Comparison of ENCODE assay signal across 21 mouse cellular contexts in the genomic region with DNA sequence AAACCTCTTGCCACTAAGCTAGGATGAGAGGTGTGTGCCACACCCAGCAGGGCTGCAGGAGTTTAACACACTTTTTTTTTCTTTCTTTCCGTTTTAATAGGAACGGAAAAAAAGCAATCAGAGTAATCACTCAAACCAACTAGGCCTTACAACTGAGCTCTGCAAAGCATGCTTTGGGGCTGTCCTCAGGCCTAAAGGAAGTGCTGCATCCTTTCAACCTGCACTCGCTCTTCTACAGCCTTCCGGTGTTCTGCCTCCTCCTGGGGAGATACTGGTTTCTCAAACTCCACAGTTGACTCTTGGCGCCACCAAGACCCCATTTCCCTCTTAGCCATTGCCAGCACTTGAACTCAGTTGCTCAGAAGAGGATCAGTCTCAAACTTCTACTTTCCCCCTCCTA.
DNase-seq lines count a peak whose midpoint lies in the region; TF ChIP-seq lines count a peak whose summit lies in the region.
"Had no signal": no experiment of that assay in that cellular context is flagged by ENCODE, and none has a peak within 500 bp of the region (broad histone marks: within the 10 kb centered on the region; RNA-seq: fewer than 3 reads in every experiment).

No protein-coding gene starts in this region.

- no peak for DNase-seq in spleen, adult 2 months (ENCODE audit: low read depth in 1 of 2, low spot score in 2 of 2)
- DNase-seq in spleen, adult 12 weeks (ENCODE audit: low spot score): no peak
- peak; percentile 74 for DNase-seq in induced T-regulatory cell, adult 2 months (ENCODE audit: low read depth)
- peak; percentile 30 for DNase-seq in thymus, postnatal 0 days (ENCODE audit: low spot score)
- peak; percentile 48 for DNase-seq in thymus, postnatal 4 days
- no peak for DNase-seq in layer of hippocampus, postnatal 36 days
- no peak for DNase-seq in left cerebral cortex, adult 11 months (ENCODE audit: low spot score)
- DNase-seq in layer of hippocampus, adult 18-20 months (ENCODE audit: low spot score in 2 of 2): no peak
- DNase-seq: adrenal gland, adult 8-10 months; adrenal gland, postnatal 36 days; cerebellum, adult 2 months; cerebellum, postnatal 10 days; forebrain, postnatal 0 days; gastrocnemius, postnatal 14 days; heart, postnatal 10 days; heart, postnatal 4 days had no signal

- H3K4me1 ChIP-seq in spleen, adult 2 months (ENCODE audit: control insufficient read depth, insufficient read depth, insufficient read length): no peaks in the 10 kb centered on the region; the same call in 1 of the 2 replicates

- H3K27ac ChIP-seq in spleen, adult 2 months (ENCODE audit: insufficient read depth, low read length): peak overlapping the region; percentile 52
- H3K27ac ChIP-seq: embryonic facial prominence, embryonic 10.5 days; forebrain, embryonic 13.5 days; heart, embryonic 10.5 days; hindbrain, embryonic 12.5 days had no signal

- no peaks in the 10 kb centered on the region for H3K36me3 ChIP-seq in spleen, adult 2 months (ENCODE audit: control insufficient read depth, insufficient read depth, low read length)
- H3K36me3 ChIP-seq: embryonic facial prominence, embryonic 10.5 days; G1E; heart, embryonic 10.5 days; hindbrain, embryonic 12.5 days had no signal

- no peak overlapping the region for H3K4me3 ChIP-seq in spleen, adult 2 months (ENCODE audit: extremely low read depth, insufficient read depth, insufficient read length)
- H3K4me3 ChIP-seq: embryonic facial prominence, embryonic 10.5 days; forebrain, embryonic 13.5 days; heart, embryonic 10.5 days; hindbrain, embryonic 12.5 days had no signal

- 42% methylated on average over 5 of the region's 5 CpGs for WGBS in spleen, adult 2 months

- TF ChIP-seq CTCF in spleen, adult 2 months (IDR thresholded peaks at IDR 0.05; ENCODE audit: extremely low read depth, insufficient read depth, insufficient read length, insufficient replicate concordance): no peak

- H3K27me3 ChIP-seq in spleen, adult 2 months (ENCODE audit: control insufficient read depth, insufficient read depth, low read length): no peaks in the 10 kb centered on the region
- H3K27me3 ChIP-seq: forebrain, embryonic 13.5 days had no signal

- no peak for TF ChIP-seq POLR2A in spleen, adult 2 months (IDR thresholded peaks at IDR 0.05; ENCODE audit: low read depth, low read length)

Comparison
In these comparisons a context has a peak if more than half of its experiments do, and no peak if none do; other contexts are left out.
1. DNase-seq: peak in induced T-regulatory cell, adult 2 months (single experiment), thymus, postnatal 0 days (single experiment) and thymus, postnatal 4 days (single experiment); none in spleen, adult 2 months (0 of 2), spleen, adult 12 weeks (single experiment), layer of hippocampus, postnatal 36 days (0 of 2), left cerebral cortex, adult 11 months (single experiment) and layer of hippocampus, adult 18-20 months (0 of 2).